Mouse (Mus musculus): Measurements from ENCODE around the gene Serpinb7.

DNA sequence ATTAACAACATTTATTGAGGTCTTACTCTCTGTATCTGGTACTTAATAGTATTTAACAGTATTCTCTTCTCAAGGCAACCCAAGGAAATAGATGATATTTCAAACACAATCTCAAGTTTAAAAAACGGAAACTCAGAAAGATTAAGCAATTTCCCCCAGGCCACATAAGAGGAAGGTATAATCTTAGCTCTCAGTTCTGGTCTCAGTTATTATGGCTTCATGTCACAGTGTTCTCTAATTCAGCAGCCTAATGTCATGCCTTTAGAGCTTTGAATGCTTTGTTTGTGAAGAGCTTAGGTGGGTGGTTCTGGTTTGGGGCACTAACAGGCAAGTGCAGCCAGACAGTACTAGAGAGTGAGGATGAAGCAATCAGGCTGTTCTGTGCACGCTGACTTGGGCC is 9.7 kb upstream of the Serpinb7 start:
- TF ChIP-seq CTCF (IDR thresholded peaks at IDR 0.05; ENCODE audit: insufficient read depth, low read length) (no peak), POLR2A (IDR thresholded peaks at IDR 0.05; ENCODE audit: borderline replicate concordance, extremely low read depth, low read depth, low read length) (no peak)
